Mouse (Mus musculus): ENCODE measurements around the gene Casp7.

The Casp7 gene

GRCm38 (mm10) chr19:56443445-56443844 is 46.5 kb downstream of the Casp7 start:
- Histone ChIP-seq H3K9me3 (ENCODE audit: low read length) (no peaks in the 10 kb centered on the region), H3K4me1 (replicated peaks; ENCODE audit: low read depth, low read length) (peaks cover 9% of the 10 kb centered on the region), H3K27me3 (ENCODE audit: insufficient read depth, low read length) (no peaks in the 10 kb centered on the region), H3K4me3 (replicated peaks; ENCODE audit: low read length) (no peak overlapping the region), H3K36me3 (ENCODE audit: insufficient read depth, low read length) (no peaks in the 10 kb centered on the region)
- TF ChIP-seq NANOG (IDR thresholded peaks at IDR 0.05; ENCODE audit: borderline replicate concordance, low read length) (no peak), POU5F1 (IDR thresholded peaks at IDR 0.05; ENCODE audit: borderline replicate concordance, low read length) (no peak), CTCF (conservative IDR thresholded peaks at IDR 0.05; ENCODE audit: low read length) (no peak)

- no peaks in the 10 kb centered on the region for H3K36me3 ChIP-seq (ENCODE audit: insufficient read depth, low read length)
- TF ChIP-seq POU5F1 (IDR thresholded peaks at IDR 0.05; ENCODE audit: borderline replicate concordance, low read length) (no peak), NANOG (IDR thresholded peaks at IDR 0.05; ENCODE audit: borderline replicate concordance, low read length) (no peak), CTCF (conservative IDR thresholded peaks at IDR 0.05; ENCODE audit: low read length) (no peak)
- no peaks in the 10 kb centered on the region for H3K9me3 ChIP-seq (ENCODE audit: low read length)
- H3K4me1 ChIP-seq (replicated peaks; ENCODE audit: low read depth, low read length) = peaks cover 8% of the 10 kb centered on the region
- H3K27me3 ChIP-seq (ENCODE audit: insufficient read depth, low read length) = 0 out of 2 replicates have a peak, but pooled peaks cover 2% of the 10 kb centered on the region
- no peak overlapping the region for H3K4me3 ChIP-seq (replicated peaks; ENCODE audit: low read length)
These were observed 51.9 kb downstream of the Casp7 start for GRCm38 (mm10) chr19:56448784-56449183.

GRCm38 (mm10) chr19:56449537-56449936 is 52.6 kb downstream of the Casp7 start:
- Histone ChIP-seq H3K4me3 (replicated peaks; ENCODE audit: low read length) (no peak overlapping the region), H3K27me3 (ENCODE audit: insufficient read depth, low read length) (peaks cover 8% of the 10 kb centered on the region; the same call in 1 of the 2 replicates), H3K9me3 (ENCODE audit: low read length) (no peaks in the 10 kb centered on the region), H3K4me1 (replicated peaks; ENCODE audit: low read depth, low read length) (peaks cover 8% of the 10 kb centered on the region), H3K36me3 (ENCODE audit: insufficient read depth, low read length) (no peaks in the 10 kb centered on the region)
- TF ChIP-seq CTCF (conservative IDR thresholded peaks at IDR 0.05; ENCODE audit: low read length) = no peak
- TF ChIP-seq NANOG (IDR thresholded peaks at IDR 0.05; ENCODE audit: borderline replicate concordance, low read length) = no peak
- TF ChIP-seq POU5F1 (IDR thresholded peaks at IDR 0.05; ENCODE audit: borderline replicate concordance, low read length) = no peak

GRCm38 (mm10) chr19:56450892-56451291 is 54.0 kb downstream of the Casp7 start:
- H3K36me3 ChIP-seq (ENCODE audit: insufficient read depth, low read length) = no peaks in the 10 kb centered on the region
- peaks cover 8% of the 10 kb centered on the region for H3K4me1 ChIP-seq (replicated peaks; ENCODE audit: low read depth, low read length)
- H3K27me3 ChIP-seq (ENCODE audit: insufficient read depth, low read length) = peaks cover 10% of the 10 kb centered on the region; the same call in 1 of the 2 replicates
- H3K4me3 ChIP-seq (replicated peaks; ENCODE audit: low read length) = no peak overlapping the region
- no peaks in the 10 kb centered on the region for H3K9me3 ChIP-seq (ENCODE audit: low read length)
- TF ChIP-seq NANOG (IDR thresholded peaks at IDR 0.05; ENCODE audit: borderline replicate concordance, low read length) = no peak
- TF ChIP-seq POU5F1 (IDR thresholded peaks at IDR 0.05; ENCODE audit: borderline replicate concordance, low read length) = no peak
- TF ChIP-seq CTCF (conservative IDR thresholded peaks at IDR 0.05; ENCODE audit: low read length) = no peak

GRCm38 (mm10) chr19:56451867-56452266 is 54.9 kb downstream of the Casp7 start:
- Histone ChIP-seq H3K9me3 (ENCODE audit: low read length) (no peaks in the 10 kb centered on the region), H3K36me3 (ENCODE audit: insufficient read depth, low read length) (no peaks in the 10 kb centered on the region), H3K27me3 (ENCODE audit: insufficient read depth, low read length) (peaks cover 15% of the 10 kb centered on the region; the same call in 1 of the 2 replicates), H3K4me1 (replicated peaks; ENCODE audit: low read depth, low read length) (peaks cover 8% of the 10 kb centered on the region), H3K4me3 (replicated peaks; ENCODE audit: low read length) (no peak overlapping the region)
- TF ChIP-seq POU5F1 (IDR thresholded peaks at IDR 0.05; ENCODE audit: borderline replicate concordance, low read length) (no peak), CTCF (conservative IDR thresholded peaks at IDR 0.05; ENCODE audit: low read length) (no peak), NANOG (IDR thresholded peaks at IDR 0.05; ENCODE audit: borderline replicate concordance, low read length) (no peak)

GRCm38 (mm10) chr19:56452421-56452820 is 55.5 kb downstream of the Casp7 start:
- Histone ChIP-seq H3K27me3 (ENCODE audit: insufficient read depth, low read length) (peaks cover 18% of the 10 kb centered on the region), H3K4me1 (replicated peaks; ENCODE audit: low read depth, low read length) (peaks cover 8% of the 10 kb centered on the region), H3K4me3 (replicated peaks; ENCODE audit: low read length) (no peak overlapping the region), H3K9me3 (ENCODE audit: low read length) (no peaks in the 10 kb centered on the region), H3K36me3 (ENCODE audit: insufficient read depth, low read length) (no peaks in the 10 kb centered on the region)
- TF ChIP-seq POU5F1 (IDR thresholded peaks at IDR 0.05; ENCODE audit: borderline replicate concordance, low read length) = no peak
- TF ChIP-seq NANOG (IDR thresholded peaks at IDR 0.05; ENCODE audit: borderline replicate concordance, low read length) = no peak
- no peak for TF ChIP-seq CTCF (conservative IDR thresholded peaks at IDR 0.05; ENCODE audit: low read length)

GRCm38 (mm10) chr19:56454862-56455261 is 57.9 kb downstream of the Casp7 start:
- no peak overlapping the region for H3K4me3 ChIP-seq (replicated peaks; ENCODE audit: low read length)
- H3K27me3 ChIP-seq (ENCODE audit: insufficient read depth, low read length) = peaks cover 21% of the 10 kb centered on the region
- no peaks in the 10 kb centered on the region for H3K9me3 ChIP-seq (ENCODE audit: low read length)
- peaks cover 8% of the 10 kb centered on the region for H3K4me1 ChIP-seq (replicated peaks; ENCODE audit: low read depth, low read length)
- H3K36me3 ChIP-seq (ENCODE audit: insufficient read depth, low read length) = no peaks in the 10 kb centered on the region
- no peak for TF ChIP-seq CTCF (conservative IDR thresholded peaks at IDR 0.05; ENCODE audit: low read length)
- TF ChIP-seq POU5F1 (IDR thresholded peaks at IDR 0.05; ENCODE audit: borderline replicate concordance, low read length) = no peak
- TF ChIP-seq NANOG (IDR thresholded peaks at IDR 0.05; ENCODE audit: borderline replicate concordance, low read length) = no peak

GRCm38 (mm10) chr19:56455369-56455768 is 58.4 kb downstream of the Casp7 start:
- peaks cover 8% of the 10 kb centered on the region for H3K4me1 ChIP-seq (replicated peaks; ENCODE audit: low read depth, low read length)
- H3K36me3 ChIP-seq (ENCODE audit: insufficient read depth, low read length) = no peaks in the 10 kb centered on the region
- TF ChIP-seq NANOG (IDR thresholded peaks at IDR 0.05; ENCODE audit: borderline replicate concordance, low read length) (no peak), CTCF (conservative IDR thresholded peaks at IDR 0.05; ENCODE audit: low read length) (no peak)
- no peak overlapping the region for H3K4me3 ChIP-seq (replicated peaks; ENCODE audit: low read length)
- peaks cover 21% of the 10 kb centered on the region for H3K27me3 ChIP-seq (ENCODE audit: insufficient read depth, low read length)
- H3K9me3 ChIP-seq (ENCODE audit: low read length) = no peaks in the 10 kb centered on the region

GRCm38 (mm10) chr19:56457569-56457968 is 60.6 kb downstream of the Casp7 start:
- no peak overlapping the region for H3K4me3 ChIP-seq (replicated peaks; ENCODE audit: low read length)
- no peaks in the 10 kb centered on the region for H3K9me3 ChIP-seq (ENCODE audit: low read length)
- TF ChIP-seq POU5F1 (IDR thresholded peaks at IDR 0.05; ENCODE audit: borderline replicate concordance, low read length) = no peak
- TF ChIP-seq CTCF (conservative IDR thresholded peaks at IDR 0.05; ENCODE audit: low read length) = no peak
- no peak for TF ChIP-seq NANOG (IDR thresholded peaks at IDR 0.05; ENCODE audit: borderline replicate concordance, low read length)
- H3K27me3 ChIP-seq (ENCODE audit: insufficient read depth, low read length) = peaks cover 21% of the 10 kb centered on the region
- no peaks in the 10 kb centered on the region for H3K4me1 ChIP-seq (replicated peaks; ENCODE audit: low read depth, low read length)
- H3K36me3 ChIP-seq (ENCODE audit: insufficient read depth, low read length) = no peaks in the 10 kb centered on the region
